Mouse (Mus musculus) spleen, adult 18-20 months (tissue): ENCODE measurements at regions not wholly inside any gene's neighbourhood (a gene's known extent, or its start where the extent isn't known, plus 50 kb on each side); places are given as distances from the start of the nearest gene placed in this dataset.

Experiments used
- DNase-seq, 2 experiments: peaks; one replicate each; pipeline ENCODE4 v3.0.0; 2022; ENCODE audit warnings: mixed read lengths in 2 of 2

GRCm38 (mm10) chr7:95689161-95689833 lies 481.7 kb upstream of the Tenm4 start:
- no peak for DNase-seq

- no peak for DNase-seq
Measured at GRCm38 (mm10) chr7:95699506-95699905, 471.5 kb upstream of the Tenm4 start.

- no peak for DNase-seq
Measured at GRCm38 (mm10) chr7:95710088-95710487, 461.0 kb upstream of the Tenm4 start.

- no peak for DNase-seq
Measured at GRCm38 (mm10) chr7:95720083-95720482, 451.0 kb upstream of the Tenm4 start.

GRCm38 (mm10) chr7:95725716-95726487 lies 445.1 kb upstream of the Tenm4 start:
- DNase-seq = no peak

- DNase-seq = no peak
Measured at GRCm38 (mm10) chr7:95733807-95734206, 437.2 kb upstream of the Tenm4 start.

- DNase-seq = no peak
Measured at GRCm38 (mm10) chr7:95734587-95734986, 436.5 kb upstream of the Tenm4 start.

- DNase-seq = no peak
Measured at GRCm38 (mm10) chr7:95736716-95737115, 434.3 kb upstream of the Tenm4 start.

- DNase-seq = no peak
Measured at GRCm38 (mm10) chr7:95738725-95739245, 432.3 kb upstream of the Tenm4 start.

- DNase-seq = no peak
Measured at GRCm38 (mm10) chr7:95739779-95740178, 431.3 kb upstream of the Tenm4 start.

- no peak for DNase-seq
Measured at GRCm38 (mm10) chr7:95758375-95758774, 412.7 kb upstream of the Tenm4 start.

- DNase-seq = no peak
Measured at GRCm38 (mm10) chr7:95760945-95761661, 409.9 kb upstream of the Tenm4 start.

- DNase-seq = no peak
Measured at GRCm38 (mm10) chr7:95766356-95767150, 404.5 kb upstream of the Tenm4 start.

GRCm38 (mm10) chr7:95784523-95784922 lies 386.5 kb upstream of the Tenm4 start:
- DNase-seq = no peak

GRCm38 (mm10) chr7:95787543-95787942 lies 383.5 kb upstream of the Tenm4 start:
- DNase-seq = no peak

GRCm38 (mm10) chr7:95787951-95788350 lies 383.1 kb upstream of the Tenm4 start:
- no peak for DNase-seq

GRCm38 (mm10) chr7:95789424-95789823 lies 381.6 kb upstream of the Tenm4 start:
- DNase-seq = no peak

GRCm38 (mm10) chr7:95799022-95799421 lies 372.0 kb upstream of the Tenm4 start:
- no peak for DNase-seq

- DNase-seq = no peak
Measured at GRCm38 (mm10) chr7:95809626-95810025, 361.4 kb upstream of the Tenm4 start.

- DNase-seq = no peak
Measured at GRCm38 (mm10) chr7:95810096-95810495, 360.9 kb upstream of the Tenm4 start.

GRCm38 (mm10) chr7:95814865-95815264 lies 356.2 kb upstream of the Tenm4 start:
- DNase-seq = no peak

- DNase-seq = no peak
Measured at GRCm38 (mm10) chr7:95823539-95823938, 347.5 kb upstream of the Tenm4 start.

GRCm38 (mm10) chr7:95829889-95830288 lies 341.2 kb upstream of the Tenm4 start:
- no peak for DNase-seq
